In genomic region chr1:190124961-190125739, GRCm38 (mm10) we compare ENCODE assay signal across 13 mouse cellular contexts. TPM values are rescaled to one million over a fixed set of nuclear protein-coding genes. Genes with fewer than 3 reads are reported as not detected.
DNase-seq lines count a peak whose midpoint lies in the region; ATAC-seq and TF ChIP-seq lines count a peak whose summit lies in the region.
"Had no signal": no experiment of that assay in that cellular context is flagged by ENCODE, and none has a peak within 500 bp of the region (broad histone marks: within the 10 kb centered on the region; RNA-seq: fewer than 3 reads in every experiment).

No protein-coding gene starts in this region.

- H3K4me1 ChIP-seq in heart, embryonic 15.5 days (replicated peaks) = peaks cover 42% of the 10 kb centered on the region
- peaks cover 26% of the 10 kb centered on the region for H3K4me1 ChIP-seq in heart, embryonic 11.5 days (ENCODE audit: control insufficient read depth, insufficient read depth, low read length)
- H3K4me1 ChIP-seq in liver, adult 2 months (ENCODE audit: control insufficient read depth, insufficient read depth, low read length) = peaks cover 47% of the 10 kb centered on the region

- no peak overlapping the region for H3K4me2 ChIP-seq in heart, embryonic 15.5 days
- H3K4me2 ChIP-seq in heart, embryonic 11.5 days = no peak overlapping the region
- H3K4me2 ChIP-seq: hindbrain, embryonic 14.5 days; limb, embryonic 13.5 days; midbrain, embryonic 11.5 days; neural tube, embryonic 13.5 days had no signal

- peaks cover 9% of the 10 kb centered on the region; the same call in 1 of the 2 replicates for H3K36me3 ChIP-seq in heart, embryonic 15.5 days
- H3K36me3 ChIP-seq in heart, embryonic 11.5 days (ENCODE audit: control insufficient read depth, insufficient read depth, low read length) = no peaks in the 10 kb centered on the region
- H3K36me3 ChIP-seq in liver, adult 2 months (ENCODE audit: control insufficient read depth, insufficient read depth, low read length) = peaks cover 55% of the 10 kb centered on the region
- H3K36me3 ChIP-seq: forebrain, embryonic 10.5 days; limb, embryonic 13.5 days had no signal

- 73% methylated on average over 14 of the region's 14 CpGs for WGBS in heart, embryonic 15.5 days
- 76% methylated on average over 14 of the region's 14 CpGs for WGBS in heart, embryonic 11.5 days (ENCODE audit: insufficient replicate concordance)
- WGBS in liver, adult 2 months = 16% methylated on average over 14 of the region's 14 CpGs

- peak; percentile 11; the same call in 1 of the 2 replicates for ATAC-seq in heart, embryonic 15.5 days (replicated peaks; ENCODE audit: insufficient number of reproducible peaks, insufficient read depth, low FRiP score, low read depth)
- ATAC-seq in heart, embryonic 11.5 days (replicated peaks; ENCODE audit: insufficient number of reproducible peaks, low FRiP score, low TSS enrichment) = no peak

- peak overlapping the region; percentile 36 for H3K27ac ChIP-seq in heart, embryonic 15.5 days
- H3K27ac ChIP-seq in heart, embryonic 11.5 days (ENCODE audit: low read depth, low read length) = no peak overlapping the region
- peak overlapping the region; percentile 24 for H3K27ac ChIP-seq in liver, adult 2 months (replicated peaks; ENCODE audit: insufficient read depth, low read depth, low read length)
- no peak overlapping the region for H3K27ac ChIP-seq in layer of hippocampus, adult 2 months
- H3K27ac ChIP-seq: forebrain, embryonic 10.5 days; hindbrain, embryonic 14.5 days; limb, embryonic 13.5 days; neural tube, embryonic 13.5 days had no signal

- TF ChIP-seq POLR2A in liver, adult 2 months (IDR thresholded peaks at IDR 0.05; ENCODE audit: extremely low read depth, insufficient read depth, low read length) = no peak

- H3K9me3 ChIP-seq in heart, embryonic 15.5 days (replicated peaks) = no peaks in the 10 kb centered on the region
- H3K9me3 ChIP-seq in heart, embryonic 11.5 days (replicated peaks; ENCODE audit: control insufficient read depth, low read length) = no peaks in the 10 kb centered on the region
- H3K9me3 ChIP-seq: forebrain, embryonic 10.5 days; limb, embryonic 13.5 days; neural tube, embryonic 13.5 days had no signal

- DNase-seq in testis, postnatal 14 days (ENCODE audit: low spot score) = peak; percentile 38
- DNase-seq in testis, postnatal 10 days (ENCODE audit: low spot score) = no peak
- peak; percentile 82 for DNase-seq in liver, adult 2 months (ENCODE audit: extremely low read depth, low read depth, low spot score)
- DNase-seq in layer of hippocampus, adult 2 months (ENCODE audit: low spot score in 2 of 2) = no peak
- no peak for DNase-seq in embryo, embryonic 10 days (ENCODE audit: low spot score)
- DNase-seq: layer of hippocampus, adult 9-11 months had no signal

- no peak overlapping the region for H3K9ac ChIP-seq in heart, embryonic 15.5 days
- H3K9ac ChIP-seq in heart, embryonic 11.5 days (ENCODE audit: low read depth, low read length) = no peak overlapping the region
- H3K9ac ChIP-seq in liver, adult 2 months (ENCODE audit: low read depth, low read length) = no peak overlapping the region
- H3K9ac ChIP-seq: hindbrain, embryonic 14.5 days; limb, embryonic 13.5 days; neural tube, embryonic 13.5 days had no signal

- no peaks in the 10 kb centered on the region for H3K79me2 ChIP-seq in liver, adult 2 months (ENCODE audit: control insufficient read depth, insufficient read depth, low read length)

- TF ChIP-seq CTCF in liver, adult 2 months (IDR thresholded peaks at IDR 0.05; ENCODE audit: low read depth, low read length) = no peak
- TF ChIP-seq CTCF in layer of hippocampus, adult 2 months (conservative IDR thresholded peaks at IDR 0.05) = no peak

- no peak overlapping the region for H3K4me3 ChIP-seq in heart, embryonic 15.5 days
- no peak overlapping the region for H3K4me3 ChIP-seq in heart, embryonic 11.5 days (ENCODE audit: low read depth, low read length)
- H3K4me3 ChIP-seq in liver, adult 2 months (ENCODE audit: insufficient read depth, low read depth, low read length) = no peak overlapping the region
- no peak overlapping the region for H3K4me3 ChIP-seq in layer of hippocampus, adult 2 months
- H3K4me3 ChIP-seq: forebrain, embryonic 10.5 days; limb, embryonic 13.5 days; neural tube, embryonic 13.5 days had no signal

- H3K27me3 ChIP-seq in heart, embryonic 15.5 days = no peaks in the 10 kb centered on the region
- H3K27me3 ChIP-seq in heart, embryonic 11.5 days (ENCODE audit: control insufficient read depth, insufficient read depth, low read length) = no peaks in the 10 kb centered on the region
- no peaks in the 10 kb centered on the region for H3K27me3 ChIP-seq in liver, adult 2 months (ENCODE audit: control insufficient read depth, insufficient read depth, low read length)
- H3K27me3 ChIP-seq: limb, embryonic 13.5 days; neural tube, embryonic 13.5 days had no signal

RNA-seq across cellular contexts. Expression of gene Prox1, which starts 45.4 kb away (rescaled TPM):
- 14.9 and 18.3 TPM in 2 replicates for polyA plus RNA-seq in heart, embryonic 15.5 days (2015; fragmentation: Nextera tagmentation; extraction: Ambion mirVana)
- 12.6 and 17.9 TPM in 2 replicates for polyA plus RNA-seq in heart, embryonic 11.5 days (2014; fragmentation: Nextera tagmentation; extraction: Ambion mirVana)
- 20.1 and 27.1 TPM in 2 replicates for total RNA-seq in liver, adult 2 months (2014; rRNA removed)
- polyA plus RNA-seq in liver, adult 2 months (2012; rRNA removed) = 22.2 and 23.0 TPM in 2 replicates
- total RNA-seq in layer of hippocampus, adult 2 months (2021) = 100 to 1,000 TPM; 102 to 112 TPM

Comparison
In these comparisons a context has a peak if more than half of its experiments do, and no peak if none do; other contexts are left out.
1. H3K27ac ChIP-seq: peak in heart, embryonic 15.5 days (single experiment) and liver, adult 2 months (single experiment); none in heart, embryonic 11.5 days (single experiment) and layer of hippocampus, adult 2 months (single experiment).
2. DNase-seq: peak in testis, postnatal 14 days (single experiment) and liver, adult 2 months (single experiment); none in testis, postnatal 10 days (single experiment), layer of hippocampus, adult 2 months (0 of 2) and embryo, embryonic 10 days (single experiment).